Mouse (Mus musculus): Measurements from ENCODE around the gene Abcb7.

Gene Abcb7

GRCm38 (mm10) chrX:104413183-104413983 is at the start of gene Abcb7:
TSS of gene Abcb7 (minus strand) at chrX:104413856.
- DNase-seq, result peak; percentile 88

- DNase-seq, result no peak
Observed at GRCm38 (mm10) chrX:104461755-104462154, 48.1 kb upstream of the Abcb7 start.

- DNase-seq, result no peak
Observed at GRCm38 (mm10) chrX:104452433-104452832, 38.8 kb upstream of the Abcb7 start.

GRCm38 (mm10) chrX:104433456-104433855 is 19.8 kb upstream of the Abcb7 start:
- no peak for DNase-seq

- no peak for DNase-seq
Observed at GRCm38 (mm10) chrX:104428108-104428507, 14.5 kb upstream of the Abcb7 start.

GRCm38 (mm10) chrX:104413995-104414394 is 339 bp upstream of the Abcb7 start:
- no peak for DNase-seq

- no peak for DNase-seq
Observed at GRCm38 (mm10) chrX:104408137-104408536, 5.5 kb downstream of the Abcb7 start.

GRCm38 (mm10) chrX:104402463-104402862 is 11.2 kb downstream of the Abcb7 start:
- DNase-seq, result no peak

GRCm38 (mm10) chrX:104401134-104401533 is 12.5 kb downstream of the Abcb7 start:
- DNase-seq, result no peak

- no peak for DNase-seq
Observed at GRCm38 (mm10) chrX:104397526-104397925, 16.1 kb downstream of the Abcb7 start.

- no peak for DNase-seq
Observed at GRCm38 (mm10) chrX:104359686-104360085, 54.0 kb downstream of the Abcb7 start.

- no peak for DNase-seq
Observed at GRCm38 (mm10) chrX:104355842-104356241, 57.8 kb downstream of the Abcb7 start.

GRCm38 (mm10) chrX:104348146-104348545 is 65.5 kb downstream of the Abcb7 start:
- peak; percentile 7 for DNase-seq

- DNase-seq, result no peak
Observed at GRCm38 (mm10) chrX:104291721-104292120, 121.9 kb downstream of the Abcb7 start.

- DNase-seq, result no peak
Observed at GRCm38 (mm10) chrX:104279828-104280227, 133.8 kb downstream of the Abcb7 start.

GRCm38 (mm10) chrX:104264371-104264770 is 149.3 kb downstream of the Abcb7 start:
- DNase-seq, result no peak

GRCm38 (mm10) chrX:104262468-104262867 is 151.2 kb downstream of the Abcb7 start:
- no peak for DNase-seq

GRCm38 (mm10) chrX:104256561-104256960 is 157.1 kb downstream of the Abcb7 start:
- no peak for DNase-seq

Measured in right cerebral cortex, adult 18-20 months (tissue).